Mouse (Mus musculus) urinary bladder, postnatal 10 days (tissue): ENCODE data around the gene Ofcc1.

Experiments used
- DNase-seq: peaks from one replicate; pipeline ENCODE4 v3.0.0; 2022; ENCODE audit warnings: low spot score

Gene Ofcc1

GRCm38 (mm10) chr13:40361288-40361687, at the start of gene Ofcc1:
Ofcc1 (minus strand) TSS chr13:40361450.
- no peak for DNase-seq

DNA sequence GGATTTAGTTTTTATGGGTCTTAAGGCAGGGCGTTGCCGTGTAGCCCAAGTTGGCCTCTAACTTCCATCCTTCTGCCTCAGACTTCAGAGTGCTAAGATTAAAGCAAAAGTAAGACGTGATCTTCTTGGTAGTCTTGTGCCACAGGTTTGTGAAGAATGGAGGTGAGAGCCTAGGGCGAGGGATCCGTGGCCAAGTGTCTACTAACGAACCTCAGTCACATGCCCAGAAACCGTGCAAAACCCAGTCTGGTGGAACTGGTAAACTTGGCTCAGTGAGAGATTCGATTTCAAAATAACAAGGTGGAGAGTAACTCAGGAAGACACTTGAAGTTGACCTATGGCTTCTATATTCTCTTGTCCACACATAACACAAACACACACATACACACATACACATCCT, 28.9 kb upstream of the Ofcc1 start:
- DNase-seq, result no peak

DNA sequence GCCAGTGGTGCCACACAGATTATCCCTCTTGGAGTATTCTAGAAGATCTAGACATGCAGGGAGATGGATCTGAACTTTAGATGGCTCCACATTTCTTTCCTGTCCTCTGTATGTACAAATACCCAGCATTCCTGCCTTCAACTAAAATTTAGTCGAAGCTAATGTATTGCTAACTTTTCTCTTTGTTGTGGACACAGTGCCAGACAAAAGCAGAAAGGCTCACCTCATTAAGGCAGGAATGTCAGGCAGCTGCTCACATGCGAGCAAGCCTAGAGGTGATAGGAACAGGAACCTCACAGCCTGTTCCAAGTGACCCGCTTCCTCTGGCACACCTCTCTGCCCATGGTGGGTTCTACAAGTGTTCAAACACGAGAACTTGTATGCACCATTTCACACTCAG, 26.2 kb upstream of the Ofcc1 start:
- no peak for DNase-seq

DNA sequence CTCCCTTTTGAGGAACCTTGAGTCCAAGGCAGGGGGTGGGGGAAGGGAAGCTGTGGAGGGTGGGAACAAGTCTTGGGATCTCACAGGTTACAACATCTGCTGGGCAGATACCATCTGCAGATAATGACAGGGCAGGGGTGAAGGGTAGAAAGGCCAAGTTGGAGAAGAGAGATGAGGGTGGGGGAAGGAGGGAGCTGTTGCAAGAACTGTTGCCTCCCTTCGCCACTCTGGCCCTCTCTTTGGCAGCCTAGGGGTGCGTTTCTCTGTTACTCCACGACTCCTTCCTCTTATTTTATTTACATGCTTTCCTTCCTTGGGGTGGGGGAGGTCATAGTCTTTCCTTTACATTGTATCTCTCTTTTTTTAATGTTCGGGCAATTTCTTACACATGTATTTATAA, 23.7 kb upstream of the Ofcc1 start:
- DNase-seq, result no peak

GRCm38 (mm10) chr13:40376773-40377172, 15.5 kb upstream of the Ofcc1 start:
- DNase-seq, result no peak

DNA sequence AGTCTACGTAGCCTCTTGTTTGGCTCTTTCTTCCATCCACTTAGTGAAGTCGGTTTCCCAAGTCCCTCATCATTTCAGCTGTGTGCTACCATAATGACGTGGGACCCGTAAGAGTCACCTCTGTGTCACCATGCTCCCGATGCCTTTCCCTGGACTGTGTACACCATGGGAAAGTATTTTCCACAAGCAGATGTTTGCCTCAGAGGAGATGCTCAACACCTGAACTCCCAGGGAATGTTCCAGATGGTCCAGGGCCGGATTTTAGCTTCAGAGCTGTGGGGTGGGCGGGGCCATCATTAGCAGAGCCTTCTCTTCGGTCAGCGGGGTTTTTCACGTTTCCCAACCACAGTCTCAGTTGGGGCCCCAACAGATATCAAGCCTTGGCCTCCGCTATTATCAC, 5.5 kb upstream of the Ofcc1 start:
- DNase-seq, result no peak

DNA sequence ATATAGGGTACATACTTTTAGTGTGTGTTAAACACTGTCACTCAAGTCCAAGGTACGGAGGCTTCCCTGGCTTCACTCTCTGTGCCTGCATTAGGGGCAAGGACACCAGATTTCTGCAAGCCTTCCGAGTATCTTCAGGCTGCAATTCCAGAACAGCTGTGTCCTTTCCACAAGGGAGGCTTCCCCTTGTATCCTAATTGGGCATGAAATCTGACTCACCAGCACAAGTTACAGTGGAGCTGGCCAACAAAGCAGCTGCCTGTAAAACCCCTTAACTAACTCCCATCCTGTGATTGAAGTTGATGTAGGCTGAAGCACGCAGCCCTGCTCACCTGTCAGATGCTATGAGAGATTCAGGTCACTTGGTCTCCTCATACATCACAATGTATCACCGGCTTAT, 3.6 kb upstream of the Ofcc1 start:
- DNase-seq, result no peak

DNA sequence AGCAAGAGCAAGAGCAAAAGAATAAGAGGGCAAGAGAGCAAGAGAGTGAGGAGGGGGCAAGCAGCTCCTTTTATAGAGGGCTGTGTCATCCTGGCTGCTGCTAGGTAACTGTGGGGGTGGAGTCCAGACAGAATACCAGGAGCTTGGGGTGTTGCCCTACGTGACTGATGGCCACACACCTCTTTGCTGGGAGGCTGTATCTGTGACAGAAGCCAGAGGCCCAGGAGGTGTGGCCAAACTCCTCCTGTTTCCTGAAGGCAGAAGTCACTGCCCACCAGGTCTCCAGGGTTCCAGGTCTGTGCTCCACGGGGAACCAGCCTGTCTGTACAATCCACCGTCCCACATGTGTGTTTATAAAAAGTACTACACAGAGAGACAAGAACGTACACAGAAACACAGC, 558 bp downstream of the Ofcc1 start:
- DNase-seq, result no peak

GRCm38 (mm10) chr13:40347045-40347444, 14.2 kb downstream of the Ofcc1 start:
- no peak for DNase-seq

DNA sequence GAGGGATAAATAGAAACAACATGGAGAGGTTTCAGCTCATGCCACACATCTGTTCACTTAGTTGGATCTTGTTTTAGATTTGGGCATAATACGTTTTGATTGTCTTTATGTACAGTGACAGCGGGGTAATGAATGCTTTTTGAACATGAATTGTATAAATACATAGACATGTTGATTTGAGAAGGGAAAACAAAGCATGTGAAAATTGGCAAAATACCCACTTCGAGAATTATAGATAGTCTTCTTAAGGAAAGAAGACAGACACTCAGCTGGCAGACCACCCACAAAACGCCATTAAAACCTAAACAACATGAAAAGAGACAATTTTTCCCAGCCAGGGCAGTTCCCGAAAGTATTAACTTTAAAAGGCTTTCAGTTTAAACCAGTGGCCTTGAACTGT, 37.9 kb downstream of the Ofcc1 start:
- no peak for DNase-seq

DNA sequence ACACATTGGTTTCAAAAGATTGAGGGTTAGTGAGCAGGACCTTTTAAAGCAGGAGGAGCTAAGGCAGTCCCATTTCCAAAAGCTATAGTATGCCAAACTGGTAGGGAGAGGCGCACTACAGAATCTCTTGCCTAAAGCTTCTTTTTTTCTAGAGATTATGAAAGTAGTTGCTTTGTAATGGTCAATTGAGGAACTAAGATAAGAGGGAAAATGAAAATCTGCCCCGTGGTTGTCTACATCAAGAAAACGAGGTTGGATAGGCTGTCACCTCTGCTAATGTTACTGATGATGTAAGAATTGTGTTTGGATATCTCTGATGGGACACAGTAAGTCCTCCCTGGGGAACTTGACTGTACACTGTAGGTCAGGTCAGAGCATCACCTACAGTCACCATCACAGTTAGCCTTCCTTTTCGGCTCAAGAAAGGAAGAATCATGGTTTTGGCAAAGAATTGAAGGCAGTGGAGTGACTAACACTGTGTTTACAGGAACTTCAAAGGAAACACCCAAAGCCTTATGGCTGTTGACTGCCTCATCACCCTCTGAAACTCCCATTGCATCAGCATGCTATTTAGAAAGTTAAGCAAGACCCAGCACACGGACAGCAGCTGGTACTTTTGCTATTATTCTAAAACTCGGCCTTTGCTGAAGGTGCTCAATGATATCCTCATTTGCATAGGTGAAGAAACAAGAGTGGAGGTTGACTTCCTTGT, 40.3 kb downstream of the Ofcc1 start:
- no peak for DNase-seq

- no peak for DNase-seq
Observed at GRCm38 (mm10) chr13:40317731-40318130, 43.5 kb downstream of the Ofcc1 start.

GRCm38 (mm10) chr13:40315158-40315792, 46.0 kb downstream of the Ofcc1 start:
- no peak for DNase-seq

GRCm38 (mm10) chr13:40292891-40293290, 68.4 kb downstream of the Ofcc1 start:
- no peak for DNase-seq

- no peak for DNase-seq
Observed at GRCm38 (mm10) chr13:40290846-40291245, 70.4 kb downstream of the Ofcc1 start.

- DNase-seq, result no peak
Observed at GRCm38 (mm10) chr13:40288650-40289049, 72.6 kb downstream of the Ofcc1 start.

GRCm38 (mm10) chr13:40287266-40288002, 73.8 kb downstream of the Ofcc1 start:
- DNase-seq, result no peak

GRCm38 (mm10) chr13:40285234-40285791, 75.9 kb downstream of the Ofcc1 start:
- no peak for DNase-seq

DNA sequence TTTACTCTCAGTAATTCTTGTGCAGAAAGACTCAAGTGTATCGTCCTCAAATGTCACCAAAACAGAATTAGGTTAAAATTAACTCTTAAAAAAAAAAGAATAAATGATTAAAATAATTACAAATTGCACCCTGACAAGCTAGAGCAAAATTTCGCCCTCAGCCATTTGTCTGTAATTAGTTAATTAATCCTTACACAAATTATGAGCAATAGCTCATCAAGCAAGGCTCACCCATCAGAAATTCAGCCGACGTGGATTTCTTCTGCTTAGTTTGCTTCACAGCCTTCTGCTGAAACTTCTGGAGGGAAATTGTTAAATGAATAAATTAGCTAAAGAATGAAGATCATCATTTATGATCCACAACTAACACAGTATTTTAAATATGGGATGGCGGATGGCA, 80.6 kb downstream of the Ofcc1 start:
- DNase-seq, result no peak

- no peak for DNase-seq
Observed at GRCm38 (mm10) chr13:40267546-40267945, 93.7 kb downstream of the Ofcc1 start.

- no peak for DNase-seq
Observed at GRCm38 (mm10) chr13:40263087-40263807, 98.0 kb downstream of the Ofcc1 start.

DNA sequence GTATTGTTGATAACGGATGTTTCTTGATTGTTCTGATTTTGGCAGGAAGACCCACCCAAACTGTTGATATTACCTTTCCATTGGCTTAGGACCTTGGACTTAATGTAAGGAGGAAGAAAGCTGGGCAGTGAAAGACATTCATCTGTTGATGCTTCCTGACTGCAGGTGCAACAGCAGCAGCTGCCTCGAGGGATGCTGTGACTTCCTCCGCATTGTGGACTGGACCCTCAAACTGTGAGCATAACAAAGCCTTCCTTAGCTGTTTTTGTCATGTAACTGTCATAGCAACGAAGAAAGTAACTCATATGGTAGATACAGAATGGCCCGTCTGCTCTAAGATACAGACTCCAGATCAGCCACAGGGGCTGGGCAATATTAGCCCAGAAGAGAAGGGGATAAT, 102.5 kb downstream of the Ofcc1 start:
- DNase-seq, result no peak
